Mouse (Mus musculus) adrenal gland, postnatal 0 days (tissue): ENCODE measurements around the gene 4930447F04Rik. TPM values are rescaled to one million over a fixed set of nuclear protein-coding genes. Genes with fewer than 3 reads are reported as not detected.

Source experiments
- polyA plus RNA-seq: library from polyadenylated mRNA; unstranded; fragments of >200 nt; fragmentation: Nextera tagmentation; extraction: Ambion mirVana; gene quantifications from 2 replicates; pipeline ENCODE4 v1.2.1, GENCODE M21; 2015

The 4930447F04Rik gene
- polyA plus RNA-seq, result not detected in 2 replicates

GRCm38 (mm10) chrX:66304124-66304523, at the start of gene 4930447F04Rik:
Gene 4930447F04Rik (minus strand): TSS chrX:66304224.

